Mouse (Mus musculus): ENCODE measurements around the gene Elavl4. TPM values are rescaled to one million over a fixed set of nuclear protein-coding genes. Genes with fewer than 3 reads are reported as not detected.
A peak's percentile ranks its signal among the peaks of the same experiment; 100 is the strongest.

The Elavl4 gene
- polyA plus RNA-seq, 1 experiment from 2014 or later = 0.76 TPM

DNA sequence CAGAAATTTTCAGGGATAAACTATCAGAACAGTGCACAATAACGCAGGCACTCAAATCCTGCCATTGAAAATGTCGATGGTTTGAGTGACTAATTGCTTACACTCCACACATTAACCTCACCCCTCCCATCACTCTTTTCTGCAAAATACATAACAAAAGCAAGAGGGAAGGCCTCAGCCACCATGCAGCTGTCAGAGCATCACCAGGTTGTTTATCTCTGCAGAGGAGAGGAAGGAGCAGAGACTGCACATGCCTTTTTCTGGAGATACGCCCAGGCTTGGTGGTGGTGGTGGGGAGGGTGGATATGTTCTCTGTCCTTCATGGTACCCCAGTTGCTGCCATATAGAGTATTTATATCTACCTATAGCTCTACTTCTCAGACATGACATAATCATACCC is 94.3 kb downstream of the Elavl4 start:
- Histone ChIP-seq H3K27me3 (replicated peaks) (no peaks in the 10 kb centered on the region), H3K4me1 (no peaks in the 10 kb centered on the region), H3K4me2 (no peak overlapping the region), H3K27ac (no peak overlapping the region), H3K9ac (no peak overlapping the region), H3K36me3 (no peaks in the 10 kb centered on the region), H3K4me3 (no peak overlapping the region), H3K9me3 (replicated peaks) (no peaks in the 10 kb centered on the region)
- 62% methylated on average over 3 of the region's 3 CpGs for WGBS (ENCODE audit: insufficient replicate concordance)
- ATAC-seq = no peak

DNA sequence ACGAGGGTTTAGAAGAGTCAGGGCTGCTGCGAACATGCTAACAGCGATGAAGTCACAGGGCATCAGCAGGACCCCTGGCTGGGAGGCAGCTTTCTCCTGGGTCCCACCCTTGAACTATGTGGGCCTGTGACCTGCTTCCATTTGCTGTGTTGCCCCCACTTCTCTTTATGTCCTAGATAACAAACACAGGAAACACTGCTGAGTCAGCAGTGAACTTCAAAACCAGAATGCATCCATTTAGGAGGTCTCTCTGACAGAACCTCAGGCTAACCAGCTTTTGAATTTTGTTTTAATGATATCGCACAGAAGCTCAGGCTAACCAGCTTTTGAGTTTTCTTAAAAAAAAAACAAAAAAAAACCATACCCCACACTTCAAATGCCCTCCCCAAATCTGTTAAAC is 96.1 kb downstream of the Elavl4 start:
- no peak overlapping the region for H3K4me2 ChIP-seq
- WGBS (ENCODE audit: insufficient replicate concordance) = 66% methylated on average over 4 of the region's 4 CpGs
- H3K9ac ChIP-seq = no peak overlapping the region
- H3K9me3 ChIP-seq (replicated peaks) = no peaks in the 10 kb centered on the region
- H3K4me1 ChIP-seq = no peaks in the 10 kb centered on the region
- ATAC-seq = no peak
- H3K36me3 ChIP-seq = no peaks in the 10 kb centered on the region
- no peaks in the 10 kb centered on the region for H3K27me3 ChIP-seq (replicated peaks)
- no peak overlapping the region for H3K27ac ChIP-seq
- no peak overlapping the region for H3K4me3 ChIP-seq

- Histone ChIP-seq H3K36me3 (no peaks in the 10 kb centered on the region), H3K9ac (no peak overlapping the region)
- WGBS (ENCODE audit: insufficient replicate concordance) = 46% methylated on average over 3 of the region's 3 CpGs
Observed at GRCm38 (mm10) chr4:110250055-110250454, 101.7 kb downstream of the Elavl4 start.

GRCm38 (mm10) chr4:110242879-110243278 is 108.8 kb downstream of the Elavl4 start:
- H3K27me3 ChIP-seq (replicated peaks) = no peaks in the 10 kb centered on the region
- H3K4me3 ChIP-seq = no peak overlapping the region
- H3K27ac ChIP-seq = no peak overlapping the region
- H3K4me2 ChIP-seq = no peak overlapping the region
- ATAC-seq = no peak
- H3K9me3 ChIP-seq (replicated peaks) = no peaks in the 10 kb centered on the region
- no peak overlapping the region for H3K9ac ChIP-seq
- H3K36me3 ChIP-seq = no peaks in the 10 kb centered on the region
- H3K4me1 ChIP-seq = no peaks in the 10 kb centered on the region

More at GRCm38 (mm10) chr4:110250055-110250454, 101.7 kb downstream of the Elavl4 start:
- Histone ChIP-seq H3K4me2 (no peak overlapping the region), H3K9me3 (replicated peaks) (no peaks in the 10 kb centered on the region), H3K4me3 (no peak overlapping the region), H3K4me1 (no peaks in the 10 kb centered on the region), H3K27ac (no peak overlapping the region), H3K27me3 (replicated peaks) (no peaks in the 10 kb centered on the region)
- no peak for ATAC-seq

- peak overlapping the region; percentile 10; the same call in 1 of the 2 replicates for H3K4me2 ChIP-seq
- H3K27ac ChIP-seq = peak overlapping the region; percentile 51; the same call in 1 of the 2 replicates
- H3K4me3 ChIP-seq = no peak overlapping the region
- ATAC-seq = peak; percentile 83
- 13% methylated on average over 1 of the region's 1 CpGs for WGBS (ENCODE audit: insufficient replicate concordance)
- H3K9ac ChIP-seq = no peak overlapping the region
- H3K27me3 ChIP-seq (replicated peaks) = no peaks in the 10 kb centered on the region
- no peaks in the 10 kb centered on the region for H3K36me3 ChIP-seq
- H3K9me3 ChIP-seq (replicated peaks) = no peaks in the 10 kb centered on the region
- peaks cover 27% of the 10 kb centered on the region for H3K4me1 ChIP-seq
Observed at GRCm38 (mm10) chr4:110234554-110234953, 117.2 kb downstream of the Elavl4 start.

- no peak overlapping the region for H3K27ac ChIP-seq
- H3K9ac ChIP-seq = no peak overlapping the region
- no peak overlapping the region for H3K4me2 ChIP-seq
- H3K36me3 ChIP-seq = no peaks in the 10 kb centered on the region
- 77% methylated on average over 3 of the region's 3 CpGs for WGBS (ENCODE audit: insufficient replicate concordance)
- peaks cover 47% of the 10 kb centered on the region for H3K4me1 ChIP-seq
- H3K27me3 ChIP-seq (replicated peaks) = no peaks in the 10 kb centered on the region
- no peak for ATAC-seq
- H3K9me3 ChIP-seq (replicated peaks) = no peaks in the 10 kb centered on the region
- H3K4me3 ChIP-seq = no peak overlapping the region
Observed at GRCm38 (mm10) chr4:110232327-110232726, 119.4 kb downstream of the Elavl4 start.

GRCm38 (mm10) chr4:110231799-110232198 is 119.9 kb downstream of the Elavl4 start:
- 80% methylated on average over 4 of the region's 4 CpGs for WGBS (ENCODE audit: insufficient replicate concordance)
- no peak for ATAC-seq
- no peaks in the 10 kb centered on the region for H3K36me3 ChIP-seq

GRCm38 (mm10) chr4:110229652-110230051 is 122.1 kb downstream of the Elavl4 start:
- Histone ChIP-seq H3K4me2 (peak overlapping the region; percentile 63), H3K9ac (no peak overlapping the region), H3K4me1 (peaks cover 51% of the 10 kb centered on the region), H3K27me3 (replicated peaks) (no peaks in the 10 kb centered on the region), H3K9me3 (replicated peaks) (no peaks in the 10 kb centered on the region), H3K27ac (peak overlapping the region; percentile 49), H3K36me3 (no peaks in the 10 kb centered on the region), H3K4me3 (no peak overlapping the region)
- ATAC-seq = peak; percentile 86
- 62% methylated on average over 1 of the region's 1 CpGs for WGBS (ENCODE audit: insufficient replicate concordance)

More at GRCm38 (mm10) chr4:110231799-110232198, 119.9 kb downstream of the Elavl4 start:
- no peaks in the 10 kb centered on the region for H3K27me3 ChIP-seq (replicated peaks)
- no peak overlapping the region for H3K4me3 ChIP-seq
- H3K9me3 ChIP-seq (replicated peaks) = no peaks in the 10 kb centered on the region
- H3K4me1 ChIP-seq = peaks cover 52% of the 10 kb centered on the region
- no peak overlapping the region for H3K9ac ChIP-seq
- no peak overlapping the region for H3K4me2 ChIP-seq
- no peak overlapping the region for H3K27ac ChIP-seq

- no peak overlapping the region for H3K4me3 ChIP-seq
- H3K4me1 ChIP-seq = peaks cover 47% of the 10 kb centered on the region
- H3K9me3 ChIP-seq (replicated peaks) = no peaks in the 10 kb centered on the region
- peak overlapping the region; percentile 49 for H3K27ac ChIP-seq
- peak overlapping the region; percentile 63 for H3K4me2 ChIP-seq
- H3K9ac ChIP-seq = no peak overlapping the region
- no peaks in the 10 kb centered on the region for H3K36me3 ChIP-seq
- peak; percentile 61 for ATAC-seq
- no peaks in the 10 kb centered on the region for H3K27me3 ChIP-seq (replicated peaks)
Observed at GRCm38 (mm10) chr4:110229238-110229637, 122.5 kb downstream of the Elavl4 start.

DNA sequence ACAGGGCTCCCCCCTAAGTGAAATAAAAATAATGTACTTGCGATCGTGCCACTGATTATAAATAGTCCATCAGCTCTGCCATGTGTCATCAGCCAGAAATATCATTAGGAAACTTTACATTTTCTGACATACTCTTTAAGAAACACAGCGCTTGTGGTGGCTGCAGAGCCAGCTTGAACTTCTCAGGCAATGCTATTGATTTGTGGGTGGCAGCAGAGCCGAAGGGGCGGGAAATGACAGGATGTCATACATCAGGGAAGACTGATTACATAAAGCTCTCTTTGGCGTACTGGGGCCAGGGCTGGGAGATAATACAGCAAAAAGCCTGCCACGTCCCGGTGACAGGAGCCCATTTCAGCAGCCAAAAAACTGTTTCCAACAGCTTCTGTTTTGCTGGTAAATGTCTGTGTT is 124.1 kb downstream of the Elavl4 start:
- Histone ChIP-seq H3K36me3 (no peaks in the 10 kb centered on the region), H3K4me3 (peak overlapping the region; percentile 45), H3K27ac (peak overlapping the region; percentile 75), H3K9me3 (replicated peaks) (no peaks in the 10 kb centered on the region), H3K27me3 (replicated peaks) (no peaks in the 10 kb centered on the region), H3K4me2 (peak overlapping the region; percentile 63), H3K9ac (peak overlapping the region; percentile 42), H3K4me1 (peaks cover 42% of the 10 kb centered on the region)
- WGBS (ENCODE audit: insufficient replicate concordance) = 28% methylated on average over 8 of the region's 8 CpGs
- ATAC-seq = peak; percentile 82

DNA sequence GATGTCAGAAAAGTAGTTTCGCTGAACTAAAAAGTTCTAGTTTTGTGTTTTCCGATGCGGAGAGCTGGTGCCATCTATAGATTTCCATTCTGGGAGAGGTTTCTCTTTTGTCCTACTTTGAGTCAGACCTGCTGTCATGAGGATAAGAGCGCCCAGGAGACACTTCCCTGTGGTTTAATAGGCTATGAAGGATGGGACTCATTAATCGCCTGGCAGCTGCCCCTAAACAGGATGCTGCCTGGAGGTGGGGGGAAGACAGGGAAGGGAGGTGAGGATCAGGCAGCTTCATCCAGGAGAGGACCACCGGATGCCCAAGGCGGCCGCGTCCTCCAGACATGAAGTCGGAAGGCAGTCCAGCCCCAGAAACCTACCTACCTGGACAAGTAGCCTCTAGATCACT is 126.2 kb downstream of the Elavl4 start:
- Histone ChIP-seq H3K9ac (no peak overlapping the region), H3K4me1 (peaks cover 36% of the 10 kb centered on the region), H3K4me3 (no peak overlapping the region), H3K36me3 (no peaks in the 10 kb centered on the region), H3K27ac (no peak overlapping the region), H3K9me3 (replicated peaks) (no peaks in the 10 kb centered on the region), H3K27me3 (replicated peaks) (no peaks in the 10 kb centered on the region), H3K4me2 (no peak overlapping the region)
- WGBS (ENCODE audit: insufficient replicate concordance) = 68% methylated on average over 10 of the region's 10 CpGs
- ATAC-seq = no peak

- H3K36me3 ChIP-seq = no peaks in the 10 kb centered on the region
- peaks cover 3% of the 10 kb centered on the region for H3K4me1 ChIP-seq
- H3K9ac ChIP-seq = no peak overlapping the region
- no peak overlapping the region for H3K27ac ChIP-seq
- no peaks in the 10 kb centered on the region for H3K9me3 ChIP-seq (replicated peaks)
- no peak overlapping the region for H3K4me2 ChIP-seq
- H3K4me3 ChIP-seq = no peak overlapping the region
- no peaks in the 10 kb centered on the region for H3K27me3 ChIP-seq (replicated peaks)
- 54% methylated on average over 5 of the region's 5 CpGs for WGBS (ENCODE audit: insufficient replicate concordance)
- ATAC-seq = no peak
Observed at GRCm38 (mm10) chr4:110218819-110219218, 132.9 kb downstream of the Elavl4 start.

GRCm38 (mm10) chr4:110217553-110217952 is 134.2 kb downstream of the Elavl4 start:
- Histone ChIP-seq H3K27me3 (replicated peaks) (no peaks in the 10 kb centered on the region), H3K9me3 (replicated peaks) (no peaks in the 10 kb centered on the region), H3K4me2 (no peak overlapping the region), H3K4me1 (peaks cover 3% of the 10 kb centered on the region), H3K27ac (no peak overlapping the region), H3K4me3 (no peak overlapping the region), H3K9ac (no peak overlapping the region), H3K36me3 (no peaks in the 10 kb centered on the region)
- 58% methylated on average over 3 of the region's 3 CpGs for WGBS (ENCODE audit: insufficient replicate concordance)
- no peak for ATAC-seq
